Mouse (Mus musculus) layer of hippocampus, adult 6 months (tissue): ENCODE data around the gene Tmprss11a. TPM values are rescaled to one million over a fixed set of nuclear protein-coding genes. Genes with fewer than 3 reads are reported as not detected.

Source experiments
- long read RNA-seq, 2 experiments: library from polyadenylated mRNA; unstranded; transcript quantifications; one replicate each; pipeline ENCODE4 v2.0.0; 2019 to 2020
- polyA plus RNA-seq: library from polyadenylated mRNA; unstranded; fragments of <200 nt; fragmentation: Nextera tagmentation; gene quantifications from 2 replicates; pipeline ENCODE4 v1.2.3, GENCODE M21; 2021

Gene Tmprss11a
- 0.89 TPM in 1 of 2 replicates, not detected in the other for polyA plus RNA-seq
- long read RNA-seq, experiment 1, result 0 reads
- long read RNA-seq, experiment 2, result 0 reads

DNA sequence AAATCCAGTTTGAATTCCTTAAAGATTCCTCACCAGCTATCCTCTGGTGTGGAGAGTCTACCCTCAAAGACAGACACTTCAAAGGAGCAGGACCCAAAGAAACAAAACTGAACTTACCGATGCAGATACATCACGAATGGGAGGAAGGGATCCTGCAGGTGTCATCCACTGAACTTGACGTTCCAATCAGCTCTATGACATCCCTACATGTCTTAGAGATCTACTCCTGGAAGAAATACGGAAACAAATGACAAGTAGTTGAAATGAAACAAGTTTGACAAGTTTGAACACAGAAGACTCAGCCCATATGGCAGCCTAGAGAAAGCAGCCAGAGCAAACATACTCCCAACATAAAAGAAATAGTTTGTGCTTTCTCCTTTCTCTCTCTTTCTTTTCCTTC is at the start of gene Tmprss11a:
Tmprss11a (minus strand) TSS at position 101 of the 400 bp plus-strand sequence.

DNA sequence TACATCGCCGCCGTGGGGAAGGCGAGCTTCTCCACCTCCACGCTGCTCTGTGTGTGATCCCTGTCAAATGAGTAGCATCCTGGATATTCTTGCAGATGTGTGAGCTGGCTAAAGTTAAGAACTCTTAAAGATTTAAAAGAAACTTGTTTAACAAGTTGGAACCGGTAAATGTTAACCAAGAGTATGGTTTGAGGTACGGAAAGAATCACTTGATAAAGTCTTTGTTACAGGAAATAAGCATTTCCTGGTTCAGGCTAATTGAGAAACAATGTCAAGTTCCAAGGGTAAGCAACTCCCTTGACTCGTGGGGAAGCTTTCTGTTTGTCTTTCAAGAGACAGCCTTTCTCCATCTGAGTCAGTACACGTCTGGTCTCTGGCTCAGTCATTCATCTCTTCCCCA is 49.7 kb upstream of the Tmprss11a start, which contains the start of gene Tmprss11g:
Tmprss11g (minus strand) TSS at position 101 of the 400 bp plus-strand sequence.

GRCm38 (mm10) chr5:86373320-86373719 is 95.5 kb downstream of the Tmprss11a start, which contains the start of gene Tmprss11d:
Gene Tmprss11d, minus strand, starts transcription at chr5:86373420.

Other genes with a start within 250 kb of the Tmprss11a start
- not detected in 2 replicates for gene Tmprss11c, start 179.7 kb downstream of the Tmprss11a start, polyA plus RNA-seq
- gene Tmprss11d, start 95.6 kb downstream of the Tmprss11a start, polyA plus RNA-seq, result not detected in 2 replicates
- gene Tmprss11g, start 49.6 kb upstream of the Tmprss11a start, polyA plus RNA-seq, result not detected in 2 replicates
- not detected in 2 replicates for gene Tmprss11f, start 163.4 kb upstream of the Tmprss11a start, polyA plus RNA-seq
- gene Tmprss11b, start 207.4 kb upstream of the Tmprss11a start, polyA plus RNA-seq, result not detected in 2 replicates